Mouse (Mus musculus): Measurements from ENCODE around the gene Mid1. TPM values are rescaled to one million over a fixed set of nuclear protein-coding genes. Genes with fewer than 3 reads are reported as not detected.
"Not testable (repeated sequence)": the region's sequence is repeated elsewhere in the genome, so short reads cannot be mapped to it uniquely, and the experiment has no call there.

Gene Mid1
- polyA plus RNA-seq, 1 experiment from 2014 or later, result 1.7 TPM

- not testable (repeated sequence) for H3K36me3 ChIP-seq (ENCODE audit: insufficient read depth, low read length); H3K4me2 ChIP-seq (replicated peaks; ENCODE audit: low read depth, low read length); ATAC-seq; H3K9ac ChIP-seq (replicated peaks; ENCODE audit: low read depth); H3K27me3 ChIP-seq (replicated peaks; ENCODE audit: insufficient read depth, low read length); H3K27ac ChIP-seq (ENCODE audit: low read length); H3K4me3 ChIP-seq (ENCODE audit: low read depth, low read length); H3K4me1 ChIP-seq (ENCODE audit: insufficient read depth, low read depth, low read length)
- DNase-seq (ENCODE audit: low spot score), result peak; percentile 3
- 60% methylated on average over 3 of the region's 3 CpGs for WGBS
- H3K9me3 ChIP-seq (ENCODE audit: low read length), result peaks cover 17% of the 10 kb centered on the region
Measured at GRCm38 (mm10) chrX:170006694-170007247, 321.8 kb downstream of the Mid1 start.

GRCm38 (mm10) chrX:170007375-170008178 is 322.6 kb downstream of the Mid1 start:
- H3K4me2 ChIP-seq (replicated peaks; ENCODE audit: low read depth, low read length); H3K27ac ChIP-seq (ENCODE audit: low read length); H3K4me3 ChIP-seq (ENCODE audit: low read depth, low read length); H3K9ac ChIP-seq (replicated peaks; ENCODE audit: low read depth); ATAC-seq; H3K4me1 ChIP-seq (ENCODE audit: insufficient read depth, low read depth, low read length); H3K36me3 ChIP-seq (ENCODE audit: insufficient read depth, low read length); H3K27me3 ChIP-seq (replicated peaks; ENCODE audit: insufficient read depth, low read length): not testable (repeated sequence)
- 43% methylated on average over 2 of the region's 2 CpGs for whole genome bisulfite sequencing
- DNase-seq (ENCODE audit: low spot score), result peak; percentile 3
- H3K9me3 ChIP-seq (ENCODE audit: low read length), result peaks cover 17% of the 10 kb centered on the region

- peak; percentile 3 for DNase-seq (ENCODE audit: low spot score)
- not testable (repeated sequence) for H3K36me3 ChIP-seq (ENCODE audit: insufficient read depth, low read length); H3K27ac ChIP-seq (ENCODE audit: low read length); ATAC-seq; H3K27me3 ChIP-seq (replicated peaks; ENCODE audit: insufficient read depth, low read length); H3K9ac ChIP-seq (replicated peaks; ENCODE audit: low read depth); H3K4me2 ChIP-seq (replicated peaks; ENCODE audit: low read depth, low read length); H3K4me1 ChIP-seq (ENCODE audit: insufficient read depth, low read depth, low read length); H3K4me3 ChIP-seq (ENCODE audit: low read depth, low read length)
- peaks cover 17% of the 10 kb centered on the region for H3K9me3 ChIP-seq (ENCODE audit: low read length)
Measured at GRCm38 (mm10) chrX:170008179-170008467, 323.1 kb downstream of the Mid1 start.

GRCm38 (mm10) chrX:170008584-170008983 is 323.6 kb downstream of the Mid1 start:
- not testable (repeated sequence) for H3K9ac ChIP-seq (replicated peaks; ENCODE audit: low read depth); ATAC-seq; H3K4me1 ChIP-seq (ENCODE audit: insufficient read depth, low read depth, low read length); H3K27me3 ChIP-seq (replicated peaks; ENCODE audit: insufficient read depth, low read length); H3K36me3 ChIP-seq (ENCODE audit: insufficient read depth, low read length); H3K4me3 ChIP-seq (ENCODE audit: low read depth, low read length); H3K27ac ChIP-seq (ENCODE audit: low read length)
- 33% methylated on average over 3 of the region's 3 CpGs for WGBS
- DNase-seq (ENCODE audit: low spot score), result peak; percentile 4
- peaks cover 17% of the 10 kb centered on the region for H3K9me3 ChIP-seq (ENCODE audit: low read length)
- 0 out of 2 replicates have a peak overlapping the region, but pooled peaks have one; percentile 42 for H3K4me2 ChIP-seq (replicated peaks; ENCODE audit: low read depth, low read length)

GRCm38 (mm10) chrX:170009016-170009750 is 324.2 kb downstream of the Mid1 start, which contains the start of gene Gm21887:
Gm21887 (plus strand) TSS chrX:170009659.
- H3K4me1 ChIP-seq (ENCODE audit: insufficient read depth, low read depth, low read length); H3K36me3 ChIP-seq (ENCODE audit: insufficient read depth, low read length); H3K27me3 ChIP-seq (replicated peaks; ENCODE audit: insufficient read depth, low read length): not testable (repeated sequence)
- H3K9me3 ChIP-seq (ENCODE audit: low read length), result peaks cover 17% of the 10 kb centered on the region
- H3K27ac ChIP-seq (ENCODE audit: low read length), result peak within 1 kb of the TSS; percentile 75
- DNase-seq (ENCODE audit: low spot score) (peak; percentile 98), ATAC-seq (peak; percentile 85)
- H3K4me2 ChIP-seq (replicated peaks; ENCODE audit: low read depth, low read length), result peak within 1 kb of the TSS; percentile 42
- H3K4me3 ChIP-seq (ENCODE audit: low read depth, low read length), result peak within 1 kb of the TSS; percentile 81
- H3K9ac ChIP-seq (replicated peaks; ENCODE audit: low read depth), result peak within 1 kb of the TSS; percentile 68
- 70% methylated on average over 99 of the region's 118 CpGs for WGBS

DNA sequence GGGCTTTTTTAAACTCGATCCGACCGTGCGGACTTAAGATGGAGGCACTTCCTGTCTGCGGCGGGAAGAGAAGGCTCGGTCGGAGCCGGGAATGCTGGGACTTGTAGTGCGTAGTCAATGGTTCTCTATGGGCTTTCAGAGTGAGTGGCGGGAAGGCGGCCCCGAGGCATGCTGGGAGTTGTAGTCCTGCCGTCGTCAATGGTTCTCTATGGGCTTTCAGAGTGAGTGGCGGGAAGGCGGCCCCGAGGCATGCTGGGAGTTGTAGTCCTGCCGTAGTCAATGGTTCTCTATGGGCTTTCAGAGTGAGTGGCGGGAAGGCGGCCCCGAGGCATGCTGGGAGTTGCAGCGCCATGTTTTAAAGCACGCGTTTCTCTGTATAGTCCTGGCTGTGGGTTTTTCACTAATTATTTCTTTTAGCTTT is 324.8 kb downstream of the Mid1 start:
- peak overlapping the region; percentile 42; the same call in 1 of the 2 replicates for H3K4me2 ChIP-seq (replicated peaks; ENCODE audit: low read depth, low read length)
- H3K27ac ChIP-seq (ENCODE audit: low read length), result peak overlapping the region; percentile 75
- 55% methylated on average over 25 of the region's 25 CpGs for WGBS
- ATAC-seq (peak; percentile 95), DNase-seq (ENCODE audit: low spot score) (peak; percentile 99)
- not testable (repeated sequence) for H3K4me1 ChIP-seq (ENCODE audit: insufficient read depth, low read depth, low read length); H3K27me3 ChIP-seq (replicated peaks; ENCODE audit: insufficient read depth, low read length); H3K36me3 ChIP-seq (ENCODE audit: insufficient read depth, low read length)
- H3K9me3 ChIP-seq (ENCODE audit: low read length), result peaks cover 17% of the 10 kb centered on the region
- H3K4me3 ChIP-seq (ENCODE audit: low read depth, low read length), result peak overlapping the region; percentile 81
- peak overlapping the region; percentile 68 for H3K9ac ChIP-seq (replicated peaks; ENCODE audit: low read depth)
